Mouse (Mus musculus): ENCODE data around the gene Actg1.

- no peak for TF ChIP-seq MXI1 (IDR thresholded peaks at IDR 0.05; ENCODE audit: low read depth, low read length)
- TF ChIP-seq SMC3 (IDR thresholded peaks at IDR 0.05; ENCODE audit: low read depth, low read length): no peak
- TF ChIP-seq EP300 (IDR thresholded peaks at IDR 0.05; ENCODE audit: low read length): no peak
- TF ChIP-seq CTCF (conservative IDR thresholded peaks at IDR 0.05 in 1 of 2, IDR thresholded peaks at IDR 0.05 in 1 of 2; ENCODE audit: low read depth in 2 of 2, low read length in 2 of 2): no peak
Observed at GRCm38 (mm10) chr11:120303119-120303518, 45.2 kb downstream of the Actg1 start.

Measured in CH12.LX (cell line).